Mouse (Mus musculus) gastrocnemius, adult 2 months (tissue): ENCODE data around the gene Irf5. TPM values are rescaled to one million over a fixed set of nuclear protein-coding genes. Genes with fewer than 3 reads are reported as not detected.
A peak's percentile ranks its signal among the peaks of the same experiment; 100 is the strongest.
"Not testable (repeated sequence)": the region's sequence is repeated elsewhere in the genome, so short reads cannot be mapped to it uniquely, and the experiment has no call there.

Source experiments
- DNase-seq: peaks from one replicate; pipeline ENCODE4 v3.0.0; 2022
- H3K27ac ChIP-seq: fragments of 200-600 bp; 2 replicates; pipeline ENCODE4 v1.8.1; 2022; ENCODE audit warnings: mild to moderate bottlenecking
- H3K4me3 ChIP-seq: fragments of 200-600 bp; 2 replicates; pipeline ENCODE4 v1.8.1; 2022; ENCODE audit warnings: mild to moderate bottlenecking, moderate library complexity
- CTCF ChIP-seq: fragments of 200-600 bp; IDR thresholded peaks from 2 replicates; pipeline ENCODE4 v1.8.1; 2022; ENCODE audit warnings: antibody characterized with exemption, mild to moderate bottlenecking, moderate library complexity
- intact Hi-C: fragments of 180-260 bp; cut with DNase I; formaldehyde crosslinking; loops from one replicate; pipeline ENCODE4 v1.15.1; 2025
- total RNA-seq, 2 experiments: library from RNA; stranded (reverse); gene quantifications; 2 replicates each; pipeline ENCODE4 v1.2.3; 2021

Gene Irf5
- total RNA-seq, 2 experiments from 2014 or later = 1.1 to 3.8 TPM

GRCm38 (mm10) chr6:29529444-29529820 lies 3.0 kb downstream of the Irf5 start:
- Histone ChIP-seq H3K4me3 (peak overlapping the region; percentile 53), H3K27ac (0 out of 2 replicates have a peak overlapping the region, but pooled peaks have one; percentile 43)
- no peak for TF ChIP-seq CTCF
- intact Hi-C loops = no loop called here
- no peak for DNase-seq

- TF ChIP-seq CTCF = no peak
- intact Hi-C loops = no loop called here
- no peak overlapping the region for H3K4me3 ChIP-seq
- no peak for DNase-seq
- H3K27ac ChIP-seq = no peak overlapping the region
Observed at GRCm38 (mm10) chr6:29530050-29530449, 3.6 kb downstream of the Irf5 start.

GRCm38 (mm10) chr6:29535316-29535715 lies 8.9 kb downstream of the Irf5 start:
- H3K4me3 ChIP-seq = no peak overlapping the region
- TF ChIP-seq CTCF = no peak
- DNase-seq = no peak
- intact Hi-C loops = no loop called here
- H3K27ac ChIP-seq = no peak overlapping the region

- intact Hi-C loops = no loop called here
- peak; percentile 46 for DNase-seq
- 0 out of 2 replicates have a peak overlapping the region, but pooled peaks have one; percentile 32 for H3K27ac ChIP-seq
- H3K4me3 ChIP-seq = peak overlapping the region; percentile 28
- peak; percentile 49 for TF ChIP-seq CTCF
Observed at GRCm38 (mm10) chr6:29536651-29537193, 10.3 kb downstream of the Irf5 start.

GRCm38 (mm10) chr6:29537221-29537620 lies 10.8 kb downstream of the Irf5 start:
- no peak for TF ChIP-seq CTCF
- peak; percentile 40 for DNase-seq
- H3K27ac ChIP-seq = no peak overlapping the region
- intact Hi-C loops = no loop called here
- no peak overlapping the region for H3K4me3 ChIP-seq

GRCm38 (mm10) chr6:29539502-29539901 lies 13.1 kb downstream of the Irf5 start:
- no peak for DNase-seq
- no peak for TF ChIP-seq CTCF
- intact Hi-C loops = no loop called here
- Histone ChIP-seq H3K27ac (no peak overlapping the region), H3K4me3 (no peak overlapping the region)

- Histone ChIP-seq H3K4me3 (no peak overlapping the region), H3K27ac (no peak overlapping the region)
- TF ChIP-seq CTCF = no peak
- DNase-seq = no peak
- intact Hi-C loops = no loop called here
Observed at GRCm38 (mm10) chr6:29540223-29540622, 13.8 kb downstream of the Irf5 start.

- TF ChIP-seq CTCF = no peak
- no peak overlapping the region for H3K4me3 ChIP-seq
- no peak overlapping the region for H3K27ac ChIP-seq
- intact Hi-C loops = no loop called here
- no peak for DNase-seq
Observed at GRCm38 (mm10) chr6:29540956-29541355, 14.5 kb downstream of the Irf5 start.

GRCm38 (mm10) chr6:29545611-29546010 lies 19.2 kb downstream of the Irf5 start:
- no peak for DNase-seq
- Histone ChIP-seq H3K27ac (no peak overlapping the region), H3K4me3 (no peak overlapping the region)
- TF ChIP-seq CTCF = no peak
- intact Hi-C loops = no loop called here

- intact Hi-C loops = no loop called here
- Histone ChIP-seq H3K27ac (no peak overlapping the region), H3K4me3 (no peak overlapping the region)
- TF ChIP-seq CTCF = no peak
- no peak for DNase-seq
Observed at GRCm38 (mm10) chr6:29547582-29547981, 21.2 kb downstream of the Irf5 start.

- no peak overlapping the region for H3K27ac ChIP-seq
- intact Hi-C loops = no loop called here
- no peak for TF ChIP-seq CTCF
- no peak overlapping the region for H3K4me3 ChIP-seq
- DNase-seq = no peak
Observed at GRCm38 (mm10) chr6:29548086-29548485, 21.7 kb downstream of the Irf5 start.

- no peak for TF ChIP-seq CTCF
- Histone ChIP-seq H3K27ac (no peak overlapping the region), H3K4me3 (no peak overlapping the region)
- no peak for DNase-seq
- intact Hi-C loops = no loop called here
Observed at GRCm38 (mm10) chr6:29552526-29552925, 26.1 kb downstream of the Irf5 start.

GRCm38 (mm10) chr6:29557112-29557511 lies 30.7 kb downstream of the Irf5 start:
- intact Hi-C loops = no loop called here
- no peak for TF ChIP-seq CTCF
- DNase-seq = no peak
- H3K27ac ChIP-seq = no peak overlapping the region
- no peak overlapping the region for H3K4me3 ChIP-seq

- TF ChIP-seq CTCF = peak; percentile 34; the same call in 1 of the 2 replicates
- H3K4me3 ChIP-seq, intact Hi-C loops, H3K27ac ChIP-seq, DNase-seq: not testable (repeated sequence)
Observed at GRCm38 (mm10) chr6:29576388-29576787, 50.0 kb downstream of the Irf5 start.
